Mouse (Mus musculus) CH12F3 (cell line): ENCODE measurements around the gene Cyp2d22.
"Not testable (repeated sequence)": the region's sequence is repeated elsewhere in the genome, so short reads cannot be mapped to it uniquely, and the experiment has no call there.

Experiments
- in situ Hi-C: fragments of 300-500 bp; cut with MboI; formaldehyde crosslinking; loops from 2 replicates; pipeline ENCODE4 v1.14.3; 2020; ENCODE audit warnings: low sequenced_read_pairs

Gene Cyp2d22

DNA sequence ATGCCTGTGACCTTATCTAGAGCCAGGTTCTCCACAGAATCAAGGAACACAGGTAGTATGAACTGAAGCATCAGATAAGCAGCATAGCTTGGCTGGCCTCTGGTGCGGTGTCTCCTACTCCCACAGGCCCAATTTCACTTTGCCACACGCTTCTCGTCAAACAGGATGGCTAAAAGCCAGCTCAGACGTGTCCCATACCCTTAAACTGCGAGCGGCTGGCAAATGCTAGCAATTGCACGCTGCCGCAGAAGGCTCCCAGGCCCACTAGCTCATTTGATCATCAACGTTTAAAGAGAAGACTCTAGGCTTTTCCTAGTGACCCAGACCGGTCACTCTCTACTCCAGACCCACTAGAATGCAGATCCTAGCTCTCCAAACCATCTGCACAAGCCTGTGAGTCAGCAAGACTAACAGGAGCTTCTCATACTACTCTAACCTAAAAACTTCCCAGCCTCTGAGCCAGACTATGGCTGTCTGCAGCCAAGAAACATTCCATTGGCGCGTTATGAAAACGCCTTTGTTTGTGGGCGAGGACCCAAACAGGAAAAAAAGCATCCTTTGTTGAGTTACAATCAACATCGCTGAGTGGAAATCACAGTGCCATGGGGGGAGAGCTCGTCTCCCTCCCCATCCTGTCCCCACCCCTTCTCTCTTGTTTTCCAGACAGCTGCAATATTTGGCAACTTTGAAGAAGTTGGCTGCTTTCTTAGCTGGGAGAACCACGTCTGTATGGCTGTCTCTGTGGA, 3.5 kb downstream of the Cyp2d22 start:
- in situ Hi-C loops, result no loop called here

DNA sequence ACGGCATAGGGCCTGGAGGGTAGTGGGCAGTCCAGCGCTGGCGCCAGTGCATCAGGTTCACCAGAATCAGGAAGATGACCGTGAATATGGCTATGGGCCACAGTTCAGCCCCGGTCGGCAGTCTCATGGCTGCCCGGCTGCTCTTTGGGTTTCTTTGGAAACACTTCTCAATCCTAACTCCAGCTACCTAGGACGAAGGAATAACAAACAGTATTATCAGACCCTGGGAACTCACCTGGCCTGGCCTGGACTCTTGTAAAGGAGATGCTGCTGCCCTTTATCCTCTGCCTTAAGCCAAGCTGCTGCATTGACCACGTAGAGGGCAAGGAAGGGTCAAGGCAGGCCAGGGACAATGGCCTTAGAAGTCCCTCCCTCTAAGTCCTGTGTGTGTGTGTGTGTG, 4.2 kb downstream of the Cyp2d22 start:
- in situ Hi-C loops, result no loop called here

DNA sequence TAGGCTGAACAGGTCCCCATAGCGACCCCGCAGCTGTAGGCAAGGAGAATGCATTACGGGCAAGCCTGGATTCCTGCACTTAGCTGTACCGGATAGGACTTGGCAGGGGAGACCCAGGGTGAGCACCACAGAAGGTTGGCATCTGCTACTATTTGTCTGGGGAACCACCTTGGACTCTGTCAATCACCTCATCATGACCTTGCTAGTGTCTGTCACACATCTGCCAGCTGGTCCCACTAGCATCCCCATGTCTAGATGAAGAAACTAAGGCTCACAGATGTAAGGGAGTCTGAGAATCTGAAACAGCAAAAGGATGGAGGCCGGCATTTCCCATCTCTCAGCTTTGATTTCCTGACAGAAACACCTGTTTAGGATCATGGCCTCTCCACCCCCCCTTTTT, 5.6 kb downstream of the Cyp2d22 start:
- in situ Hi-C loops, result no loop called here

DNA sequence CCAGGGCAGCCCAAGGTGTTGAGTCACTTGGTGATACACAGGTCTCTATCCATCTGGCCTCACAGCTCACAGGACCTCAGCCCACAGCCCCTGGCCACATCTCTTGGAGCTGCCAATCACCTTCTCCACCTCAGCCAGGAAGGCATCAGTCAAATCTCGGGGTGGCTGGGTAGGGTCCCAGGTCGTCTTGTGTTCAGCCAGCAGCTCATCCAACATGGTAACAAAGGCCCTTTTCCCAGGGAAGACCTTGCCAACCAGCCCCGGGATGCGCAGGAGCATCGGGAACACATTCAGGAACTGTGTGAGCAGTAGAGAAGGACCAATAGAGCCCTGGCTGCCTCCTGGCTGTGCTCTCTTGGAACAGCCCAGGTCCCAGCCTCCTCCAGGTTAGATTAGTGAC, 7.1 kb downstream of the Cyp2d22 start:
- in situ Hi-C loops, result no loop called here

DNA sequence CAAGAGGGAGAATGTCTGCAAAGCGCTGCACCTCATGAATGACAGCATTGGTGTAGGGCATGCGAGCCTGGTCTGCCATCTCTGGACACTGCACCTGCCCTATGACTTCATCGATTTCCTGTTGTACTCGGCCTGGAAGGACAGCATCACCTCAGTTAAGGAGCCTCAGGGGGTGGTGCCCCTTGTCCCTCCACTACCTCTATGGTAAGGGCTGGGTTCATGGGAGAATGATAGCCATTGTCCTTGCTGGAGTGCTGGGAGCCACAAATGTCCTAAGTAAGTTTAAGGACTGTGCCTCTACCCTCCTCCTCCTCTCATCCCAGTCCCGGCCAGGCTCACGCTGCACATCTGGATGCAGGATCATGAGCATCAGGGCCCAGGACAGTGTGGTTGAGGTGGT, 7.6 kb downstream of the Cyp2d22 start:
- in situ Hi-C loops, result no loop called here

DNA sequence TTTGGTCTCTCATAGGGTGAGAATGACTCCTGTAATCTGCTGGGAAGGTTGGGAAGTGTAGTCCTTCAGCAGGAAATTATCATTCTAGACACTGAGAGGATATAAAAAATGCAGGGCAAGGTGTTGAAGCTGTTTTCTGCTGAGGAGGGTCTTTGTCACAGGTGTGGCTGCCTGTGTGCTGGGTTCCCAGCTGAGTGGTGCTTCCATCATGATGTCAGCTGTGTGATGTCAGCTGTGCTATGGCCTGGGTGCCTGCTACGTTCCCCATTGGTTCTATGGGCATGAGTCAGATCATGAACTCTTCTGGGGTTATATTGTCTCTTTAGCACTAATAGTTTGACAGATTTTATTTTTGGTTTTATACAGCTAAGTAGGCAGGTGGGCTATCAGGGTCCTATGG, 11.2 kb downstream of the Cyp2d22 start:
- in situ Hi-C loops, result no loop called here

DNA sequence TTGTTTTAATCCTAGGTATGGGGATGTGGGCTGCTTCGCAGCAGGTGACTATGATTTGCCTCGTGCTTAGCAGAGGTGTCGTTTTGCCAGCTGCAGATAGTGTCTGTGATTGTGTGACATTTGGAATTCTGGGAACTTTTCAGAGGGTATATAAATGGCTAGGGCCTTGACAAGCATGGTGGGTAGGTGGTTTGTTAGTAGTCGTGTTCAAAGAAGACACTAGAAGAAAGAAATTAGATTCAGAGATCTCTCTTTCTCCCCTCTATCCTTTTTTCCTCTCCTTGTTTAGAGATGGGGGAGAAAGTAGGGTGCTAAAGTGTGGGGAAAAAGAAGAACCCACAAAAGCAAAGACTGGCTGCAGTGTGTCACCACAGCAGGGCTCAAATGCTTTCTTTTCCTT, 11.9 kb downstream of the Cyp2d22 start:
- in situ Hi-C loops, result no loop called here

DNA sequence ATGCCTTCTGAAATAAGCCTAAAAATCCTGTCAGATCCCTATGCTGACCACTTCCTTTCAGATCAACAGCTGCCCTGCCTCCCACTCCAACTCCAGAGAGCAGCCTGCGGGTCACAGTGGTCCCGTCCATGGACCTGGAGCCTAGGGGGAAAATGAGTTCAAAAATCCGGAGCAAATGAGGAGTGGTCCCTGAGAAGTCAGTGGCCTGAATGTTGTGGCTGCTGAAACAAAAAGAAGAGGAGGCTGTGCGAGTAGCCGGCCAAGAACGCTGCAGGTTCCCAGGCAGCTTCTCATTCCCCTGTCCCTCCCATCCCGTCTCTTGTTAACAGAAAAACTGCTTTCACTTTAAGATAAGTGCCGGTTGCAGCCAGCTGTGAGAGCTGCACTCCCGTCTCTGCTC, 15.5 kb downstream of the Cyp2d22 start:
- in situ Hi-C loops, result not testable (repeated sequence)

DNA sequence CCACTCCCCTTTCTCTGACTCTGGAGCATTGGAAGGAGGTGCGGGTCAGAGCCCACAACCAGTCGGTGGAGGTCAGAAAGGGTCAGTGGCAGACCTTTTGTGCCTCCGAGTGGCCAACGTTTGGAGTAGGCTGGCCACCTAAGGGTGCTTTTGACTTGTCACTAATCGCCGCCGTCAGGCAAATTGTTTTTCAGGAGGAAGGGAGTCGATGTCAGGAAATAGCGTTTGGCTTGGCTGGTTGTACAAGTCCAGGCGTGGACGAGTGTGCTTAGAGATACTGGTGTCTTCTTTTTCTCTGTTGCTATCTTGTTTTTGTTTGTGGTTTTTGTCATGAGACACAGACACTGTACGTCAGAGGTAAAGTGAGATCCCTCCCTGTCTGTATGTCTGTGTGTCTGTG, 16.3 kb downstream of the Cyp2d22 start:
- in situ Hi-C loops, result not testable (repeated sequence)

DNA sequence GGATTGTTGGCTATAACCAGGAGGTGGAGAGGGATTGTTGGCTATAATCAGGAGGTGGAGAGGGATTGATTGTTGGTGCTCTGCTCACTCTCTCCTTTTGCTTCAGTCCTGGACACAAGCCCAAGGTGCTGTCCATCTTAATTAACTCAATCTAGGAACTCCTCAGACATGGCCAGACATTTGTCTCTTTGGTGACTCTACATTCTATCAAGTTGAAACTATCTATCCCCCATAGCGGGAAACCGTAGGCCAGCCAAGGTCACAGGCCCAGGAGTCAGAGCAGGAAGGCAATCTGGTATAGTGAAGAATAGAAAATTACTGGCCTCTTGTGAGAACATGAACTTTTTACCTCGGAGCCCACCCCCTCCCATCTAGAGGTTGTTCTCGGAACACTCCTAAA, 17.8 kb downstream of the Cyp2d22 start:
- in situ Hi-C loops, result no loop called here

DNA sequence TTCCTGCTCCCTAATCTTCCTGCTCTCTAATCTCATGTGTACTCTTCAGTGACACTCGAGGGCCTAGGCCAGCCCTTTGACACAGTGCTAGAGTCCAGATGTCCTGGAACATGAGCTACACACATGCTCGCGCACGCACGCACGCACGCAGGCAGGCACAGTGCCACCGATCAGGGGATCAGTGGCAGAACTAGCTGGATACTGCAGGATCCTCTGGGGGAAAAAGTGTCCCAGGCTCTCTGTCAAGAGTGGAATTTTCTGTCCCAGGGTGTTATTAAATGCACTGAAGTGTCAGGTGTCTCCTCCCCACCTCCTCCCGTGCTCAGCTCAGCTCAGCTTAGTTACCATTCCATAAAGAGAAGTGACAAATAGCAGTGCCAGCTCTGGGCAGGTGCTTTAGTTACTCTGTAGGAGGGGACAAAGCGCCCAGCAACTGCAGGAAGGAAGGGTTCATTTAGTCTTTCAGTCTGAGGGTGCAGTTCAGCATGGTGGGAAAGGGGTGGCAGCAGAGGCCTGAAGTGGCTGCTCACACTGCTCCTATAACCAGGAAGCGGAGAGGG, 18.5 kb downstream of the Cyp2d22 start:
- in situ Hi-C loops, result no loop called here

DNA sequence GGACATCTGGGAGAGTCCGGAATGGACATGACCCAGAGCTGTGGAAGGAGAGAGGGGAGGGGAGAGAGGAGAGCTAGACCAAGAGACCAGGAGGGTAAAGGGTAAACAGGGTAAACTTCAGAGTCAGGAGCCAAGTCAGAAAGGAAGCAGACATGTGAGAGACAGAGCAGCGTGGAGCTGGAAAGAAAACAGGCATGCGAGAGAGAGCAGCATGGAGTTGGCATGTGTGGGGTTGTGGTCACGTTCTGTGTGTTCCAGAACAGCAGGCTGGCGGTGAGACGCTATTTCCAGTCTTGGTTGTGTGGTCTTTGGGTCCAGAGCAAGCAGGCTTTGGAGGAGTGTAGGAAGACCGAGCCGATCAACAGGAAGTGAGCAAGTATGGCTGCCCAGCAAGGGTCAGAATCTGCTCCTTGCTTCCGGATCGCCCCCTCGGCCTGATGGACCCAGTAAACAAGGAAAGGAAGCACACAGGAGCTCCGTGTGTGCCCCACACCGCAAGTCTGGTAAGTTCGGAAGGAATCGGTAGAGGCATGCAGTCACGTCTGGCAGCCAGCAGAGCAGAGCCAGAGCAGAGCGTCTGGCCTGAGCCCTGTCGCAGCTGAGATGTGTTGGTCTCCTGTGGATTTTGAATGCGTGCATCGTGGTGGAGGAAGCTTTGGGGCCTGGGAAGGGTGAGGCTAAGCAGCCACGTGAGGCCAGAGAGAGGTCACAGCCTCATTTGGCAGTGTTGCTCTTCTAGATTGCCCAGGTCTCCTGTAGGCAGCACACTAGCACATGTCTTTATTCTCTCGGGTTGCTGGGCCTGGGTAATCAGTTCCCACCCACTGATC, 21.4 kb downstream of the Cyp2d22 start:
- in situ Hi-C loops, result no loop called here

DNA sequence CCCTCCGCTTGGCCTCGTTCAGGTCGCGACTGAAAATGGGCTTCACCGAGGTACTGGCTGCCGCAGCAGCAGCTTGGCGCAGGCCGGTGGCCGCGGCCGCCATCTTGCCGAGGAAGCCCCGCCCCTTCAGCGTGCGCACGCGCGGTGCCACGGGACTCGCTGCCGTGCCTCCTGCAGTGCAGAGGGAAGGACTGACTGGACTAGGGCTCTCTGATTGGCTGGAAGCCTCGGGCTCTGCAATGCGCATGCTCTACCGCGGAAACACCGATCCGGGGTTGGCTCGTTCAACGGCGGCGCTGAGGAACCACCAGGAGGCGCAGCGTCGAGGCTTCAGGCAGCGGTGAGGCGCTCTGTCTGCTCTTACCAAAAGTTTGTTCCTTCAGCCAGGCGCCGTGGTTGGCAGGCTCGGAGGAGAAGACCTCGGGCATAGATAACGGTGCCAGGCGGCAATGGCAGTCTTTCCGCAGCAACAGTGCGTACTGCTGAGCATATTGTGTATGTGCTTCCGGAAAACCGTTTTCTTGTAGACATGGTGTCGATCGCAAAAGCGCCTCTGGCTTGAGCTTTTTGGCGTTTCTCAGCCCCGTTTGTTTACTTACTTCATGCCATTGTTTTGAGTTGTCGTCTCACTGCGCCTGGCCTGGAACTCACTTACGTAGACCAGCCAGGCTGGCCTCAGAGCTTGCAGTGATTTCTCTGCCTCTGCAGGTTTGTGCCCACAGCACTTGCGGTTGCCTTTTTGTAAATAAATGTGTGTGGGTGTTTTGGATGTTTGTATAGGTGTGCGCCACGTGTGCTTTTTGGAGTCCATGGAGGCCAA, 25.7 kb downstream of the Cyp2d22 start, which contains the start of gene Ndufa6:
TSS of gene Ndufa6 (minus strand) at position 197 of the 820 bp plus-strand sequence.
- in situ Hi-C loops, result no loop called here

DNA sequence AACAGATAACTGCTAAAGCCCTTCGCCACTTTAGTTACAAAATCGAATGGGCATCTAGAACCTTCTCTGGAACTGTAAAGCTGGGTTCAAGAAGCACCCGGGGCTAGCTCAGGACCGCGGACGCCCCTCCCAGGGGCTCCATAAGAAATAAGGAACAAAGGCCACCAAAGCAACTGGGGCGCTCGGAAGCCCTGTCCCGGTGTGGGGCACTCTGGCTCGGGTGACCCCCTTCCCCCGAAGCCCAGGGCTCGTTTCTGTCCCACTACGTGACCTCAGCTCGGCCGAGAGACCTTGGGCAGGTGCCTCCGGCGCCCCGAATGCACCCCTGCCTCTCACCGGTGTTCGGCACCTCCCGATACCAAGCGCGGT, 26.3 kb downstream of the Cyp2d22 start:
- in situ Hi-C loops, result no loop called here

DNA sequence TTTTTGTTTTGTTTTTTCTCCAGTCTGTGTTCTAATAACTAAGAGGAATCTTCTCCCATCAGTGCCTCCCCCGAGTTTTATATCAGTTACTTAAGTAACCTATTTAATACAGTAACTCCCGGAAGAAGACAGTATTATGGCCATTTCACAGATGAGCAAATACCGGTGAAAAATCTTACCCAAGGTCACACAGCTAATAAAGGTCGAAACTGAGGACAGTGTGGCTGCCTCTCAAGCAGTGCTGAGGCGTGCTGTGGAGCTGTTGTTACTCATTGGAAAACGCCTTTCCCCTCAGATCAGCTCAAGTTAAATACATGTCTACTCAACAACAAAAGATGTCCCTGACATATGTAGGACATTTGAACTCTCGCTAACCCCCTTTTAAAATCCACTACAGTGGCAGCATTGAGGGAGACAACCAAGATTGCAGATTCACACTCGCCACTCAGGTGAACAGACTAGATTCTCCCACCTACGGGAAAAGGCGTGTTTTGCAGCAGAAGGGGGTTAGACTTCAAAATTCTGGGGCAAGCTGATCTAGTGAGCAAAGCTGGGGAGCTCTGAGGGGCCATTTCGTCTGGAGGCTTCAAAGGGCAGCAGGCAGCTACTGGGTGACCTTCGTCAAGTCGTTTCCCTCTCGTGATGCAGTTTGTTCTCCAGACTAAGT, 26.8 kb downstream of the Cyp2d22 start:
- in situ Hi-C loops, result no loop called here

DNA sequence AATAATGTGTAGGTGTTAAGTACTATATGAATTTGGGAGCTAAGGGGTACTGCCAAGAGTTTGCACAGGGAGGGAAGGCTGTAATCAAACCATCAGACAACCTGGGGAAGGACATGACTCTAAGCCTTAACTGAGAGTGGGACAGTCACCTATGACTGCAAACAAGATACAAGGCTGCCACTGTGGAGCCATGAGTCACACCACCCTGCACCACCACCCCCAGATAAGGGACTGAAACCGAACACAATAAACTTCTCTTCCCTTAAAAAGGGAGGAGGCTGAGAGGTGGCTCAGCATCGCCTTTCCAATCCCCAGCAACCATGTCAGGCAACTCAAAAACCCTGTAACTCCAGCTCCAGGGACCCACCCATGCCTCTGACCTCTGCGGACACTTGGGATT, 28.6 kb downstream of the Cyp2d22 start:
- in situ Hi-C loops, result no loop called here

DNA sequence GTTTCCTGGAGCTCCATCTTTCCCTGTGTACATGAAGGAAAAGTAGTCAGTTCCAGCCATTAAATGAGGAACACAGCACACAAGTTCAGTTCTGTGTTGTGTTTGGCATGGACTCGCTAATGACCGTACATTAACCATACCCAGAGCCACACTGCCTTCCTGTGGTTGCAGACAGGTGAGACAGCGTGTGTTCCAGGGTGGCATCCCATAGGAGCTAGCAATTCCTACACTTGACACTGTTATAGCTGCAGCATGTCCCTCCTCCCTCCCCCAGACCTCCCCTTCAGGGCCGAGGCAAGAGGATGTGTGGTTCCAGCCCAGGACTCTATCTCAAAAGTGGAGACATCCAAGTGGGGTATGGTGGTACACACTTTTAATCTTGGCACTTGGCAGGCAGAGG, 29.7 kb downstream of the Cyp2d22 start:
- in situ Hi-C loops, result no loop called here

DNA sequence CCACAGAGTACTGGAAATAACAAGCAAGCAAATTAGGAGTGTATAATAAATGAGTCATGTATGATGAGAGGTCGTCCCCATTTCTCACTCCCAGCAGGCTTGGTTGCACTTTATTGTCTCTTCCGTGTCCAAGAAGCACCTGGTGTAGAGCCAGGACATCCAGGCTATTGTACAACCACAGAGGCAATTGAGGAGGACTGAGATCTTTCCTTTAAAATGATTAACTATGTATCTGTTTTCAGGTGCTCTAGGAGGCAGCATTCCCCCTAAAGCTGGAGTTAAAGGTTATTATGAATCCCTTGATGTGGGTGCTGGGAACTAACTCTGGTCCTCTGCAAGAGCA, 31.1 kb downstream of the Cyp2d22 start:
- in situ Hi-C loops, result no loop called here

DNA sequence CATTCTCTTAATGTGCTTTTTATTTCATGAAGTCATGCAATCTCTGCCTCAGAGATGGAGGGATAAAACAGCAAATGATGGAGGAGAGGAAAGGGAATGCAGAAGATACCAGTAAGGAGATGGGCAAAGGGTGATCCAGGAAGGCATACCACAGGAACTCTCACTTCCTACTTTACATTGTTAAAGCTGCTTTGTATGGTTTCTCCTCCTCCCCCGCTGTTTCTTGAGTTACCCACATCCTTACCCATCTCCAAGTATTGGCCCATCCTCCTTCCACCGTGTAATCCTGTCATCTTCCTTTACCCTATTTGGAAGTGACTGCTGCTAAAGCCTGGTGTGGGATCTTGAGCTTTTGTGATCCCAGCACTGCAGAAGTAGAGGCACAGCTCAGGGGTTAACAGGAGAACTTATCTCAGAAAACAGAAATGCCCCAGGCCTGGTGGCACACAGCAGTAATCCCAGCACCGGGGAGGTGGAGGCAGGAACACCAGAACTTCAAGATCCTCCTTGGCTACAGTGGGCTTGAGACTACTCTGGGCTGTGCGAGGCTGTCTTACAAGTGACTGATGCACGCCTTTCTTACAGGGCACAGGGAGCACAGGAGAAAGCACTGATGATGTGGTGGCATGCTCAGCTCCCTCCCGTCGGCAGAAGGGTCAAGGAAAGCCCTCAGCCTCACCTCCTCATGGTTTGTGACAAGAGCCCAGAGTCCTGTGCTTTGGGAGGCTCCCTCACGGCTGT, 31.6 kb downstream of the Cyp2d22 start:
- in situ Hi-C loops, result no loop called here

DNA sequence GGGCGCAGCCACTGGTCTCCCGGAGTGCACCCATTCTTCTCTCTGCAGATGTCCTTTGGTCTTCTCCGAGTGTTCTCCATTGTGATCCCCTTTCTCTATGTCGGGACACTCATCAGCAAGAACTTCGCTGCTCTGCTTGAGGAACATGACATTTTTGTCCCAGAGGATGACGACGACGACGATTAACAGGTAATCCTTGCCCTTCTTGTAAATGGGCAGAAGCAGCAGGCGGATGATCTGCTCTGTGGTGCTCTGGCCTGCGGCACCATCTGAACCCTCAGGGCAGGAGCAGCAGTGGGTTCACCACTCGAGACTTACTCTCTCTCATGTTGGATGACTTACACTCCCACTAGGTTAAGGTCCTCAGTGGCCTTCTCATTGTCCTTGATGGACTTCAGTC, 32.2 kb downstream of the Cyp2d22 start:
- in situ Hi-C loops, result no loop called here
